Mouse (Mus musculus): Measurements from ENCODE around the gene Epn1.
A peak's percentile ranks its signal among the peaks of the same experiment; 100 is the strongest.

GRCm38 (mm10) chr7:5080815-5081214, 780 bp downstream of the Epn1 start:
- no peak for TF ChIP-seq EP300 (IDR thresholded peaks at IDR 0.05; ENCODE audit: low read length)
- TF ChIP-seq ZC3H11A (IDR thresholded peaks at IDR 0.05; ENCODE audit: low read depth, low read length), result no peak
- 0 out of 2 replicates have a peak, but pooled peaks have one; percentile 9 for TF ChIP-seq POLR2A (IDR thresholded peaks at IDR 0.05; ENCODE audit: low read depth, low read length)
- no peak for TF ChIP-seq CTCF (conservative IDR thresholded peaks at IDR 0.05 in 1 of 2, IDR thresholded peaks at IDR 0.05 in 1 of 2; ENCODE audit: low read depth in 2 of 2, low read length in 2 of 2)
- TF ChIP-seq CHD2 (IDR thresholded peaks at IDR 0.05; ENCODE audit: low read length), result no peak
- no peak for TF ChIP-seq JUND (conservative IDR thresholded peaks at IDR 0.05; ENCODE audit: low read depth, low read length)
- TF ChIP-seq RAD21 (IDR thresholded peaks at IDR 0.05; ENCODE audit: low read depth, low read length), result no peak
- TF ChIP-seq NELFE (IDR thresholded peaks at IDR 0.05; ENCODE audit: low read depth, low read length), result no peak
- no peak for TF ChIP-seq ZMIZ1 (IDR thresholded peaks at IDR 0.05; ENCODE audit: low read depth, low read length)
- TF ChIP-seq NRF1 (IDR thresholded peaks at IDR 0.05; ENCODE audit: low read depth, low read length), result no peak
- TF ChIP-seq TCF12 (IDR thresholded peaks at IDR 0.05; ENCODE audit: low read depth, low read length), result no peak
- TF ChIP-seq MYC (IDR thresholded peaks at IDR 0.05; ENCODE audit: low read depth, low read length), result no peak
- TF ChIP-seq ETS1 (conservative IDR thresholded peaks at IDR 0.05; ENCODE audit: low read depth, low read length), result no peak
